Mouse (Mus musculus): ENCODE data around the gene Lingo3.

DNA sequence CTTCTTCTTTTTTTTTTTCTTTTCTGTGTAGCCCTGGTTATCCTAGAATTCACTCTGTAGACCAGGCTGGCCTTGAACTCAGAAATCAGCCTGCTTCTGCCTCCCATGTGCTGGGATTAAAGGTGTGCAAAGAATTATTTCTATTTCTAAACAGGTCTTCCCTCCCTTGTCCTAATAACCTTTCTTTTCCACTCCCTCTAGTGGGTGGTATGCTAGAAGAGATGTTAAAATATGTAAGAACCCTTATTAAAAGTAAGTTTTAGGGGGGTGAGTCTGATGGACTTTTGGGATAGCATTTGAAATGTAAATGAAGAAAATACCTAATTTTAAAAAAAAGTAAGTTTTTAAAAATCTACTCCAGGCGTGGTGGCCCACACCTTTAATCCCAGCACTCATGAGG is 20.5 kb downstream of the Lingo3 start:
- TF ChIP-seq CTCF (IDR thresholded peaks at IDR 0.05; ENCODE audit: low read depth, low read length) (no peak), GATA1 (IDR thresholded peaks at IDR 0.05; ENCODE audit: borderline replicate concordance, low read length) (no peak), TAL1 (conservative IDR thresholded peaks at IDR 0.05; ENCODE audit: low read depth, low read length) (no peak)

All from G1E (cell line).